Mouse (Mus musculus) spleen, adult 2 months (tissue): ENCODE measurements around the gene Vmn2r97.

Experiments
- CTCF ChIP-seq: fragments of 200-500 bp; IDR thresholded peaks from 2 replicates; pipeline ENCODE4 v1.5.1; 2011; ENCODE audit warnings: mild to moderate bottlenecking, inconsistent platforms; ENCODE audit not compliant: insufficient read depth, insufficient read length, insufficient replicate concordance; ENCODE audit errors: extremely low read depth
- POLR2A ChIP-seq: fragments of 200-500 bp; IDR thresholded peaks from 2 replicates; pipeline ENCODE4 v1.6.1; 2011; ENCODE audit warnings: low read depth, low read length, inconsistent platforms

GRCm38 (mm10) chr17:18889745-18890329, 24.3 kb upstream of the Vmn2r97 start:
- TF ChIP-seq POLR2A (no peak), CTCF (no peak)
